Mouse (Mus musculus): ENCODE data around the gene Tent4b. TPM values are rescaled to one million over a fixed set of nuclear protein-coding genes. Genes with fewer than 3 reads are reported as not detected.

Tent4b gene
- total RNA-seq, 4 experiments from 2014 or later: 29.1 to 39.6 (median 34.1) TPM

DNA sequence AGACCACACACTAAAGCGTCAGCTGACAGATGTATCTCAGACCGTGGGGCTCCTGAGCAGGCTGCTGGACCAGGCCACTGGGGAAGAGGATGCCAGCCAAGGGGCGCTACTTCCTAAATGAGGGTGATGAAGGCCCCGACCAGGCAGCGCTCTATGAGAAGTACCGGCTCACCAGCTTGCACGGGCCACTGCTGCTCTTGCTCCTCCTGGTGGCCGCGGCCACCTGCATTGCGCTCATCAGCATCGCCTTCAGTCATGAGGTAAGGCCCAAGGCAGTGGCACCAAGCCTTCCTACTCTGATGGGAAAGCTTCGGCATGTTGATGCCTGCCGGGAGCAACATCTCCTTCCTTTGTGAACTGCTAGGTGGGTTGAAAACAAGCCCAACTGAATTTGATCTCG is 107.5 kb downstream of the Tent4b start:
- DNase-seq: no peak

GRCm38 (mm10) chr8:88307736-88308135 is 108.7 kb downstream of the Tent4b start:
- DNase-seq: no peak

Other genes starting within 250 kb of the Tent4b start
- 10 to 100 TPM; 18.3 to 47.9 (median 33.8) TPM for gene Zfp423, start 239.6 kb upstream of the Tent4b start, total RNA-seq (2022)
- 10 to 100 TPM; 36.3 to 49.1 (median 39.1) TPM for gene Cnep1r1, start 80.4 kb upstream of the Tent4b start, total RNA-seq (2022)
- gene Heatr3, start 61.4 kb upstream of the Tent4b start, total RNA-seq (2022): 10 to 100 TPM; 29.4 to 34.5 (median 32.5) TPM
- gene Adcy7, start 73.2 kb downstream of the Tent4b start, total RNA-seq (2022): 10 to 100 TPM in 2 of 4 experiments, 1 to 10 TPM in 2; 6.4 to 28.7 (median 14.2) TPM
- 10 to 100 TPM; 58.0 to 82.4 (median 64.5) TPM for gene Brd7, start 163.0 kb downstream of the Tent4b start, total RNA-seq (2022)